Mouse (Mus musculus): ENCODE results near the gene Mmrn2.

The Mmrn2 gene

GRCm38 (mm10) chr14:34375415-34375904 lies at the start of gene Mmrn2:
Gene Mmrn2 (plus strand): TSS chr14:34375465.
- no peak for DNase-seq (ENCODE audit: low spot score)

- DNase-seq (ENCODE audit: low spot score), result no peak
Observed at GRCm38 (mm10) chr14:34326606-34327005, 48.7 kb upstream of the Mmrn2 start.

GRCm38 (mm10) chr14:34327618-34328017 lies 47.6 kb upstream of the Mmrn2 start:
- no peak for DNase-seq (ENCODE audit: low spot score)

- DNase-seq (ENCODE audit: low spot score), result no peak
Observed at GRCm38 (mm10) chr14:34330657-34331158, 44.6 kb upstream of the Mmrn2 start.

- DNase-seq (ENCODE audit: low spot score), result no peak
Observed at GRCm38 (mm10) chr14:34331886-34332285, 43.4 kb upstream of the Mmrn2 start.

GRCm38 (mm10) chr14:34332476-34332875 lies 42.8 kb upstream of the Mmrn2 start:
- DNase-seq (ENCODE audit: low spot score), result no peak

- DNase-seq (ENCODE audit: low spot score), result no peak
Observed at GRCm38 (mm10) chr14:34339446-34339845, 35.8 kb upstream of the Mmrn2 start.

GRCm38 (mm10) chr14:34341993-34342392 lies 33.3 kb upstream of the Mmrn2 start:
- DNase-seq (ENCODE audit: low spot score), result no peak

GRCm38 (mm10) chr14:34343078-34343477 lies 32.2 kb upstream of the Mmrn2 start:
- no peak for DNase-seq (ENCODE audit: low spot score)

- DNase-seq (ENCODE audit: low spot score), result no peak
Observed at GRCm38 (mm10) chr14:34344361-34344760, 30.9 kb upstream of the Mmrn2 start.

- DNase-seq (ENCODE audit: low spot score), result peak; percentile 36
Observed at GRCm38 (mm10) chr14:34345771-34346566, 29.3 kb upstream of the Mmrn2 start.

- no peak for DNase-seq (ENCODE audit: low spot score)
Observed at GRCm38 (mm10) chr14:34347084-34347483, 28.2 kb upstream of the Mmrn2 start.

GRCm38 (mm10) chr14:34348301-34348700 lies 27.0 kb upstream of the Mmrn2 start:
- DNase-seq (ENCODE audit: low spot score), result no peak

- no peak for DNase-seq (ENCODE audit: low spot score)
Observed at GRCm38 (mm10) chr14:34349007-34349406, 26.3 kb upstream of the Mmrn2 start.

- no peak for DNase-seq (ENCODE audit: low spot score)
Observed at GRCm38 (mm10) chr14:34351660-34352059, 23.6 kb upstream of the Mmrn2 start.

GRCm38 (mm10) chr14:34352523-34352922 lies 22.7 kb upstream of the Mmrn2 start:
- no peak for DNase-seq (ENCODE audit: low spot score)

- DNase-seq (ENCODE audit: low spot score), result no peak
Observed at GRCm38 (mm10) chr14:34353326-34353725, 21.9 kb upstream of the Mmrn2 start.

- no peak for DNase-seq (ENCODE audit: low spot score)
Observed at GRCm38 (mm10) chr14:34354456-34354855, 20.8 kb upstream of the Mmrn2 start.

GRCm38 (mm10) chr14:34355301-34355700 lies 20.0 kb upstream of the Mmrn2 start, which contains the start of gene Fam25c:
Gene Fam25c (minus strand): TSS chr14:34355433.
- no peak for DNase-seq (ENCODE audit: low spot score)

- no peak for DNase-seq (ENCODE audit: low spot score)
Observed at GRCm38 (mm10) chr14:34357671-34358455, 17.4 kb upstream of the Mmrn2 start.

- DNase-seq (ENCODE audit: low spot score), result no peak
Observed at GRCm38 (mm10) chr14:34359676-34360244, 15.5 kb upstream of the Mmrn2 start.

- no peak for DNase-seq (ENCODE audit: low spot score)
Observed at GRCm38 (mm10) chr14:34360251-34360650, 15.0 kb upstream of the Mmrn2 start.

All from embryo, embryonic 10.5 days (tissue).